Mouse (Mus musculus) myocyte (in vitro differentiated cells): ENCODE data around the gene Ncbp2.

Experiments
- POLR2A ChIP-seq: IDR thresholded peaks from one replicate; pipeline ENCODE4 v1.6.1; 2011; ENCODE audit warnings: low read depth, mild to moderate bottlenecking, control low read depth, moderate library complexity; ENCODE audit not compliant: insufficient read length
- SRF ChIP-seq: IDR thresholded peaks from one replicate; pipeline ENCODE4 v1.6.1; 2011; ENCODE audit warnings: low read depth; ENCODE audit not compliant: control insufficient read depth, insufficient read length
- USF1 ChIP-seq: IDR thresholded peaks from one replicate; pipeline ENCODE4 v1.6.1; 2011; ENCODE audit warnings: low read depth, mild to moderate bottlenecking, control low read depth, moderate library complexity

- no peak for TF ChIP-seq POLR2A
- TF ChIP-seq SRF, result no peak
- TF ChIP-seq USF1, result no peak
Observed at GRCm38 (mm10) chr16:31926091-31926490, 22.2 kb upstream of the Ncbp2 start.
